Mouse (Mus musculus): Measurements from ENCODE around the gene Apoh.

Gene Apoh

DNA sequence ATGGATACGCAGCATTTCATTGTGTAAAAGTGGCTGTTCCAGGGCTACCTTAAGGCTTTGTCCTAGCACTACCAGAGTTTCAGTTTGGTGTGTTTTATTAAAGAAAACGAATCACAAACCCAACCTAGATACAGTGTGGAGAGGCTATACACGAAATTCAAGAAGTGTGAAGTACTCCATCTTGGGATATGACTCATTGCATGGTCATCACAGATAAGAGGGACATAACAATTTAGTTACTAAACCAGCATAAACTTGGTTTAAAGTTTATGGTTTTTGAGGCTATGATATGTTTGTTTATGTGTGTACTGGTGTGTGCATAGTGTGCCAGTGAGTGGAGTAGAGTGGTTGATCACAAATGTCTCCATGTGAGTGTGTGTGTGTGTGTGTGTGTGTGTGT lies 116.4 kb downstream of the Apoh start:
- in situ Hi-C loops (cut with MboI, MseI) = loop anchor here (5.0 to 25.0 kb wide), 4 partner anchors 278 to 735 kb away; partner anchors contain the start of gene E030025P04Rik (in 1 of the 2)
